Mouse (Mus musculus): ENCODE data around the gene Vangl2.
A peak's percentile ranks its signal among the peaks of the same experiment; 100 is the strongest.

- TF ChIP-seq EP300 (IDR thresholded peaks at IDR 0.05; ENCODE audit: insufficient read depth, low read depth, low read length) = peak; percentile 51; the same call in 1 of the 2 replicates
- TF ChIP-seq POLR2A (IDR thresholded peaks at IDR 0.05; ENCODE audit: insufficient read depth, low read depth, low read length) = no peak
Observed at GRCm38 (mm10) chr1:172046938-172047337, 18.7 kb upstream of the Vangl2 start.
